Mouse (Mus musculus) heart, embryonic 15.5 days (tissue): ENCODE data around the gene Gprc5c. TPM values are rescaled to one million over a fixed set of nuclear protein-coding genes. Genes with fewer than 3 reads are reported as not detected.

Experiments used
- ATAC-seq: fragments of 200-750 bp; cut with Nextera tagmentation; replicated peaks from 2 replicates; pipeline ENCODE4 v1.8.0; 2017; ENCODE audit warnings: low read depth, moderate TSS enrichment; ENCODE audit not compliant: insufficient number of reproducible peaks, insufficient read depth, low FRiP score
- H3K27ac ChIP-seq: fragments of 300-500 bp; sonication (generic); 2 replicates; pipeline ENCODE4 v1.5.1; 2015; ENCODE audit warnings: mild to moderate bottlenecking, inconsistent platforms
- H3K27me3 ChIP-seq: fragments of 300-500 bp; sonication (generic); 2 replicates; pipeline ENCODE4 v1.6.1; 2015; ENCODE audit warnings: inconsistent platforms
- H3K36me3 ChIP-seq: fragments of 300-500 bp; sonication (generic); 2 replicates; pipeline ENCODE4 v1.6.1; 2015; ENCODE audit warnings: mild to moderate bottlenecking, inconsistent platforms
- H3K4me1 ChIP-seq: fragments of 300-500 bp; sonication (generic); replicated peaks from 2 replicates; pipeline ENCODE4 v1.6.1; 2015; ENCODE audit warnings: inconsistent platforms
- H3K4me2 ChIP-seq: fragments of 300-500 bp; sonication (generic); 2 replicates; pipeline ENCODE4 v1.6.1; 2015; ENCODE audit warnings: inconsistent platforms, mild to moderate bottlenecking, moderate library complexity
- H3K4me3 ChIP-seq: fragments of 300-500 bp; sonication (generic); 2 replicates; pipeline ENCODE4 v1.5.1; 2015; ENCODE audit warnings: mild to moderate bottlenecking, inconsistent platforms
- H3K9ac ChIP-seq: fragments of 300-500 bp; sonication (generic); 2 replicates; pipeline ENCODE4 v1.6.1; 2015; ENCODE audit warnings: mild to moderate bottlenecking, inconsistent platforms
- H3K9me3 ChIP-seq: fragments of 300-500 bp; sonication (generic); replicated peaks from 2 replicates; pipeline ENCODE4 v1.6.1; 2016; ENCODE audit warnings: inconsistent platforms
- WGBS: fragments of 180-500 bp; shearing (Covaris S2); methylation state at CpG from one replicate; pipeline ENCODE4 v1.1.7; 2015; ENCODE audit warnings: mixed read lengths; 5-methylcytosine and 5-hydroxymethylcytosine counted together
- polyA plus RNA-seq: library from polyadenylated mRNA; unstranded; fragments of >200 nt; fragmentation: Nextera tagmentation; extraction: Ambion mirVana; gene quantifications from 2 replicates; pipeline ENCODE4 v1.2.1, GENCODE M21; 2015

Gprc5c gene
- polyA plus RNA-seq, 1 experiment from 2014 or later, result 12.4 TPM

- Histone ChIP-seq H3K4me3 (no peak overlapping the region), H3K9me3 (no peaks in the 10 kb centered on the region), H3K27me3 (no peaks in the 10 kb centered on the region), H3K4me1 (peaks cover 32% of the 10 kb centered on the region), H3K4me2 (no peak overlapping the region), H3K36me3 (no peaks in the 10 kb centered on the region), H3K27ac (no peak overlapping the region), H3K9ac (no peak overlapping the region)
- WGBS, result 84% methylated on average over 2 of the region's 2 CpGs
- ATAC-seq, result no peak
Measured at GRCm38 (mm10) chr11:114871540-114871939, 20.6 kb downstream of the Gprc5c start.

- no peak overlapping the region for H3K4me3 ChIP-seq
- H3K4me2 ChIP-seq, result no peak overlapping the region
- peak; percentile 38; the same call in 1 of the 2 replicates for ATAC-seq
- H3K4me1 ChIP-seq, result peaks cover 15% of the 10 kb centered on the region
- H3K27ac ChIP-seq, result peak overlapping the region; percentile 53
- WGBS, result 18% methylated on average over 6 of the region's 6 CpGs
- H3K9ac ChIP-seq, result no peak overlapping the region
- no peaks in the 10 kb centered on the region for H3K27me3 ChIP-seq
- H3K36me3 ChIP-seq, result no peaks in the 10 kb centered on the region
- no peaks in the 10 kb centered on the region for H3K9me3 ChIP-seq
Measured at GRCm38 (mm10) chr11:114873022-114873817, 22.3 kb downstream of the Gprc5c start.

- ATAC-seq, result no peak
- Histone ChIP-seq H3K4me1 (peaks cover 14% of the 10 kb centered on the region), H3K9me3 (no peaks in the 10 kb centered on the region), H3K27ac (no peak overlapping the region), H3K4me2 (no peak overlapping the region), H3K27me3 (no peaks in the 10 kb centered on the region), H3K9ac (no peak overlapping the region), H3K4me3 (no peak overlapping the region), H3K36me3 (no peaks in the 10 kb centered on the region)
- WGBS, result 59% methylated on average over 9 of the region's 9 CpGs
Measured at GRCm38 (mm10) chr11:114874226-114875145, 23.5 kb downstream of the Gprc5c start.

GRCm38 (mm10) chr11:114875301-114875801 lies 24.4 kb downstream of the Gprc5c start:
- no peaks in the 10 kb centered on the region for H3K9me3 ChIP-seq
- no peak overlapping the region for H3K27ac ChIP-seq
- H3K4me1 ChIP-seq, result peaks cover 14% of the 10 kb centered on the region
- no peak overlapping the region for H3K4me3 ChIP-seq
- H3K36me3 ChIP-seq, result no peaks in the 10 kb centered on the region
- no peak for ATAC-seq
- H3K4me2 ChIP-seq, result no peak overlapping the region
- H3K9ac ChIP-seq, result no peak overlapping the region
- no peaks in the 10 kb centered on the region for H3K27me3 ChIP-seq
- WGBS, result 30% methylated on average over 9 of the region's 9 CpGs

GRCm38 (mm10) chr11:114876176-114876575 lies 25.2 kb downstream of the Gprc5c start:
- no peak for ATAC-seq
- Histone ChIP-seq H3K27me3 (no peaks in the 10 kb centered on the region), H3K4me2 (no peak overlapping the region)

GRCm38 (mm10) chr11:114876621-114877020 lies 25.7 kb downstream of the Gprc5c start:
- no peak overlapping the region for H3K4me3 ChIP-seq
- no peak overlapping the region for H3K9ac ChIP-seq
- H3K4me2 ChIP-seq, result no peak overlapping the region
- no peaks in the 10 kb centered on the region for H3K9me3 ChIP-seq
- H3K27ac ChIP-seq, result no peak overlapping the region
- ATAC-seq, result no peak
- no peaks in the 10 kb centered on the region for H3K27me3 ChIP-seq
- 38% methylated on average over 2 of the region's 2 CpGs for WGBS
- H3K4me1 ChIP-seq, result peaks cover 14% of the 10 kb centered on the region
- H3K36me3 ChIP-seq, result no peaks in the 10 kb centered on the region

More at GRCm38 (mm10) chr11:114876176-114876575, 25.2 kb downstream of the Gprc5c start:
- 56% methylated on average over 7 of the region's 7 CpGs for WGBS
- Histone ChIP-seq H3K4me1 (peaks cover 14% of the 10 kb centered on the region), H3K9ac (no peak overlapping the region), H3K27ac (no peak overlapping the region), H3K4me3 (no peak overlapping the region), H3K9me3 (no peaks in the 10 kb centered on the region), H3K36me3 (no peaks in the 10 kb centered on the region)

- no peaks in the 10 kb centered on the region for H3K9me3 ChIP-seq
- WGBS, result 27% methylated on average over 3 of the region's 3 CpGs
- H3K9ac ChIP-seq, result no peak overlapping the region
- H3K36me3 ChIP-seq, result no peaks in the 10 kb centered on the region
- no peak overlapping the region for H3K4me2 ChIP-seq
- no peak overlapping the region for H3K4me3 ChIP-seq
- no peak for ATAC-seq
- no peak overlapping the region for H3K27ac ChIP-seq
- H3K4me1 ChIP-seq, result peaks cover 14% of the 10 kb centered on the region
- no peaks in the 10 kb centered on the region for H3K27me3 ChIP-seq
Measured at GRCm38 (mm10) chr11:114877145-114877544, 26.2 kb downstream of the Gprc5c start.

GRCm38 (mm10) chr11:114879666-114880065 lies 28.7 kb downstream of the Gprc5c start:
- WGBS, result 59% methylated on average over 2 of the region's 2 CpGs
- no peak for ATAC-seq

GRCm38 (mm10) chr11:114880185-114880584 lies 29.2 kb downstream of the Gprc5c start:
- no peak for ATAC-seq
- no peaks in the 10 kb centered on the region for H3K36me3 ChIP-seq

More at GRCm38 (mm10) chr11:114879666-114880065, 28.7 kb downstream of the Gprc5c start:
- Histone ChIP-seq H3K4me3 (no peak overlapping the region), H3K36me3 (no peaks in the 10 kb centered on the region), H3K27ac (no peak overlapping the region), H3K4me1 (peaks cover 9% of the 10 kb centered on the region; the same call in 1 of the 2 replicates), H3K9me3 (no peaks in the 10 kb centered on the region), H3K9ac (no peak overlapping the region), H3K4me2 (no peak overlapping the region), H3K27me3 (no peaks in the 10 kb centered on the region)

GRCm38 (mm10) chr11:114880589-114880988 lies 29.6 kb downstream of the Gprc5c start:
- ATAC-seq, result no peak
- 4% methylated on average over 1 of the region's 1 CpGs for WGBS

More at GRCm38 (mm10) chr11:114880185-114880584, 29.2 kb downstream of the Gprc5c start:
- Histone ChIP-seq H3K4me3 (no peak overlapping the region), H3K4me2 (no peak overlapping the region), H3K4me1 (peaks cover 12% of the 10 kb centered on the region; the same call in 1 of the 2 replicates), H3K27me3 (no peaks in the 10 kb centered on the region), H3K27ac (no peak overlapping the region), H3K9me3 (no peaks in the 10 kb centered on the region), H3K9ac (no peak overlapping the region)

GRCm38 (mm10) chr11:114883251-114883789 lies 32.4 kb downstream of the Gprc5c start:
- H3K9ac ChIP-seq, result no peak overlapping the region
- no peak overlapping the region for H3K4me2 ChIP-seq
- ATAC-seq, result no peak
- WGBS, result 85% methylated on average over 4 of the region's 4 CpGs
- H3K27ac ChIP-seq, result no peak overlapping the region
- no peaks in the 10 kb centered on the region for H3K9me3 ChIP-seq
- peaks cover 9% of the 10 kb centered on the region; the same call in 1 of the 2 replicates for H3K4me1 ChIP-seq
- H3K36me3 ChIP-seq, result no peaks in the 10 kb centered on the region
- H3K4me3 ChIP-seq, result no peak overlapping the region
- no peaks in the 10 kb centered on the region for H3K27me3 ChIP-seq

More at GRCm38 (mm10) chr11:114880589-114880988, 29.6 kb downstream of the Gprc5c start:
- no peaks in the 10 kb centered on the region for H3K27me3 ChIP-seq
- no peaks in the 10 kb centered on the region for H3K9me3 ChIP-seq
- H3K36me3 ChIP-seq, result no peaks in the 10 kb centered on the region
- no peak overlapping the region for H3K9ac ChIP-seq
- no peak overlapping the region for H3K4me3 ChIP-seq
- no peak overlapping the region for H3K27ac ChIP-seq
- peaks cover 9% of the 10 kb centered on the region; the same call in 1 of the 2 replicates for H3K4me1 ChIP-seq
- no peak overlapping the region for H3K4me2 ChIP-seq
